Mouse (Mus musculus) right cerebral cortex, postnatal 4 days (tissue): ENCODE data around the gene Hexb.

Experiments used
- DNase-seq: peaks from one replicate; pipeline ENCODE4 v3.0.0-alpha.2; 2022

Hexb gene

DNA sequence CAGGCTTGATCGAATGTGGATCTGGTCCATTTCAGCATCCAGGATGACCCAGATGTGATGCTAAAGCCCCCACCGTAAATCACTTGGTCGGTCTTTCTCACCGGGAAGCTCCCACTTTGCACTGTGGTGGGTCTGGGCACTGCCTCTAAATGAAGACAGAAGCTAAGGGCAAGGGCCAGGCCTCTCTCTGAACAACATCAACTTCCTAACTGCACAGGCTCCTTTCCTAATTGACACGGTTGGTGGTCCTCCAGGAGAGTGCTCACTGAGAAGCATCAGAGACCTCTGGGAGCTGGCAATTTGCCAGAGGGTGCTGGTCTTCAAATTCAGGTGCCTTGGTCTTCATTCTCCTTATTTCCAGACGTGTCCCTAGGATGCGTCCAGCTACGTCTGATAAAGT lies 25.7 kb upstream of the Hexb start:
- no peak for DNase-seq

- DNase-seq: no peak
Observed at GRCm38 (mm10) chr13:97220022-97220421, 21.9 kb upstream of the Hexb start.

DNA sequence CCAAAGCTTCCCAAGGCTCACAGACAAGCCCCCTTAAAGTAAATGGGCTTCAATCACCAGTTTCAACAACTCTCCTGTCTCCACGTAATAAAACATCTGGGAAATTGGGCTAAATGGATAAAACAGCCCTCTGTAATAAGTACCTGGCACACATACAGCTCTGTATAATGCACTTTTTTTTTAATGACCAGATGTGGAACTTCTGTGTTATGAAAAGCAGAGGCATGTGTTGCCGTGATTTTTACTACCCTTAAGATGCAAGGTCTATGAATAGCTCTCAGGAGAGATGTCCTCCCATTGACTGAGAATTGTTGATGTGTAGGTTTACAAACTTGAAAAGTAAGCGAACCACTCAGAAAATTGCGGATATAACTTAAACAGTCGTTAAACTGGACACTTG lies 18.0 kb upstream of the Hexb start:
- no peak for DNase-seq

DNA sequence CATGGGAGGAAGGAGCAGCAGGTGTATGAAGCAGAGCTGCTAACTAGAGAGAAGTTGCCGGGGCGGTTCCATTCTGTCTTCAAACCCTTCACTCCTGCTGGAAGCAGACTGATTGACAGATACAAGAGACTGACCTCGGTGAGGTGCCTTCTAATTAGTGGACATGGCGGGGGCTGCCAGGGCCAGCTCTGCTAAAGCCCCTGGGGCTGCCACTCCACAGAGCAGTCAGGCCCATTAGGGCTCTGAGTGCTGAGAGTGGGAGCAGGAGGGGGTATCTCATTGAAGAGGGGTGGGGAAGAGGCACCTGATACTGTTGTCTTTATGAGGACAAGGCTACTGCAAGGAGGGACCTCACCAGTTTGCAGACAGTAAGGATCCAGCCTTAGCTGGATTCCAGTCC lies 17.4 kb upstream of the Hexb start:
- no peak for DNase-seq

DNA sequence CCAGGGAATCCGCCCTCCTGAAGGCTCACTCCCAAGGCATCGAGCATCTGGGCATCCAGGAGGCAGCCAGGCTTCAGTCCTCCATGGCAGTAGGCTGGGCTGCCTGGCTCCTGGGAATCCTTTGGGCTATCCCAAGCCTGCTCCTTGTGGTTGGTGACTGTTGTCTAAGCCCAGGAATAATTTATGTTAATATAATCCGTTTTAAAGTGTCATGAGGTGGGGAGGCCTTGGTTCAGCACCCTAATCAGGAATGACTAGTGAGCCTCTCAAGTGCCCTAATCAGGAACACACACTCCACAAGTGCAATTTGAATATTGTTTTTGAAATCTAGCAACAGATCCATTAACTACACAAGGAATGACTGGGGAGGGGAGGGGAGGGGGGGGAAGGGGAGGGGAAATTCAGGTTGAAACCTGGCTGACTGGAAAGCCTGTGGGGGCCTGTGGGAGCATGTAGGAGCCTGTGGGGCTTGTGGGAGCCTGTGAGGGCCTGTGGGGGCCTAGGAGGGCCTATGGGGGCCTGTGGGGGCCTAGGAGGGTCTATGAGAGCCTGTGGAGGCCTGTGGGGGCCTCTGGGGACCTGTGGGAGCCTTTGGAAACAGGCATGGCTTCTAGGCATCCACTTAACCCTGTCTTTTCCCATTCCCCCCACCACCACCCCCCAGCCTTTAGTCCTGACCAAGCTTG lies 16.6 kb upstream of the Hexb start:
- DNase-seq: no peak

DNA sequence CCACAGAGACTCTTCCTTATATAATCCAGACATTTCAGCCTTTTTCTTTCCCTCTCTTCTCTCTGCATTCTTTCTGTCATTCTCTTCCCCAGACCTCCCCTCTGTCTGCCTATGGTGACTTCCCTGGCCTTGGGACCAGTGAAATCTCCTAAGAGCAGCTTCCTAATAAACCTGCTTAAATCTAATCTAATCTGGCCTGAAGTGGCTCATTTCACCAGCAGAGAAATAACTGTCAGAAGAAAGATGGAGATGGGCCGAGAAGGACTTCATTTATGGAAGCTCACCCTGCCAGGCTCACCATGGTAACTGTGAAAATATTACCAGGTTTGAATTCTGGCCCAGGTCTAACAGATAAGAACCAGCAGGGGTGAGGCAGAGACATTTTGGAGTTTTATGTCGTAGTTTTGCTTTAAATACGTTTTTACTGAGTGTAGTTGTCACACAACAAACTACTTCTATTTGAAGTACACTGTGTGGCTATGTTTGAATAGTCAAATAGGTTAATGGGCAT lies 10.4 kb upstream of the Hexb start:
- no peak for DNase-seq

DNA sequence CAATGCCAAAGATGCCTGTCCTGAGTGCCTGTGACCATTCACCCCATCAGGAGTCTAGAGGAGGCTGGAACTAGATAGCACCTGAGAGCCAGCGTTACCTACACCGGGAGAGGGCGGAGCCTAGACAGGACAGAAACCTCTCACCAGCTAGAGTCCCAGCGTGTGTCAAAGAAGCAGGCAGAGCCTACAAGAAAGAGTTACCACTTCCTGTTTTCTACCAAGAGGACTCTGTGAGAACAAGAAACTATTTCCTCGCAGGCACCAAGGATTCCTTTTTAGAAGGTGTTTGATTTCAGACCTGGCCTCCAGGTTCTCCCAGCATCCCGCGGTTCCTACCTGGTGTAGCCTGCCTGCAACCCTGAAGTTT lies 9.9 kb upstream of the Hexb start:
- no peak for DNase-seq

DNA sequence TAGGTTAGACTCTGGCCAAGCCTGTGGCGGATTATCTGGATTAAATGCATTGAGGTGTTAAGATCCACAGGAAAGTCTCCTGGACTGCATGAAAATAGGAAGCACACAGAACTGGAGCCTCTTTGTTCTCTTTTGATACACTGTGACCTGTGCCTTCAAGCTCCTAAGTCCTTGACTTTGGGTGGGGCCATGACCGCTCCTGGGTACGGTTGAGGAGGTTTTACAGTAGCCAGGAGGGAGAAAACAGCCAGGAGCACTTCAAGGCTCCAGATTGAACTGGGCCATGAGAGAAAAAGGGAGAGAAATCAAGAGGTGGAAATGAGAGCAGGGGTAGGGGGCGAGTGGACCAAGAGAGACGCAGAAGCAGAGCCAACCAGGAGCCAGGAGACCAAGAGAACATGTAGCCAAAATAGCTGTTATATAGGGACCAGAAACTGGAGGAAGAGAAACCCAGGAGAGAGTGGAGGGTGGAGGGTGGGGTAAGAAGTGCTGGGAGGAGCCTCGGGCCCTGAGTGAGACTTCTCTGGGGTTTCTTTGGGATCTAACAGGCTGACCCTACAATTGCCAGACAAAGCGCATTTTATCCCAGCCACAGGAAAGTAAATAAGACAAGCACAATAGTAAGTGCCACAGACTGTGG lies 9.4 kb upstream of the Hexb start:
- no peak for DNase-seq

DNA sequence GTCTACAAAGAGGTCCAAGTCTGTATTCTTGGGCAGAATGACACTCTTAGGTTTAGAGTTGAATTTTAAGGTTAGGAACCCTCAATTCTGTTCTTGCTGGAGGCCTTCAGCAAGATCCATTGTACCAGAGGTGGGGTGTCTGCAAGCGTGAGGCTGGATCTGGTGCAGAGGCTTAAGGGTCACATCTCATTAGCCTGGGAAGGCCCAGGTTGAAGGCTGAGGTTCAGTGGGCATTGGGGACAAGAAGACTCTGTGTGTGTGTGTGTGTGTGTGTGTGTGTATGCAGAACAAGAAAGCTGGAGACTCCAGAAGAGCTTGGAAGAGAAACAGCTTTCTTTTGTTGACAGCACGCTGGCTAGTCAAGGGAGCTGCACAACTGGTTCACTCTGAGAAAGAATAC lies 7.9 kb upstream of the Hexb start:
- no peak for DNase-seq

- peak; percentile 90 for DNase-seq
Observed at GRCm38 (mm10) chr13:97205052-97205701, 7.0 kb upstream of the Hexb start.

DNA sequence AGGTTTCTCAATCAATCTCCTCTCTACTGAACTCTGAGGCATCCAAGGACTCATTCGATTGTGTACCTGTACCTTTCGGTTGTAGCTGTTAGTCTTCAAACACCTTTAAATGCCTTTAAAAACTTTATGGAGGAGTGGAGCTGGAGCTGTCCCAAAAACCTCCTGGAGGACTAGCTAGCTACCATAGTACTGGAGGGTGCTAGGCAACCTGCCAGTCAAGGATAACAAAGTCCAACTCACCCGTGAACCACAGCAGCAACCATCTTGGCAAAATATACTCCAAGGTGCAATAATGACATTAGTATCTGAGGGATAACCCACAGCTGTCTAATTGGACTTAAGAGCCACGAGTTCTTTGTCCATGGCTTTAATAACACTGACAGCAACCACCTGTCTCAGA lies 3.7 kb upstream of the Hexb start:
- no peak for DNase-seq

DNA sequence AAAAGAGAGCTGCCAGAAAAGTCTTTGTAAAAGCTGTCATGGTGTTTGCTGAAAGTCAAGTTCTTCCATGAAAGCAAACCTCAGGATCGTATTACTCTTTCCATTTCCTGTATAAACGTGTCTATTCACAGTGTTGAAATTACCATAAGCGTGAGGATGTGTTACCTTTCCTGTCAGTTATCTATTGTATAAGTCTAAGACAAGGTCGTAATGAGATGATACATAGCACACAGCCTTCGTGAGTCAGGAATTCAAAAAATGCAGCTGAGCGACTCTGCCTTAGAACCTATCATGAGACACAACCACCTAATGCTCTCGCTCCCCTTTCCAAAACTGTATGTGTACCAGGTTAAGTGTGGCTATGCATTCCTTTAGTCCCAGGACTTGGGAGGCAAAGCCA lies 2.9 kb upstream of the Hexb start:
- DNase-seq: no peak

GRCm38 (mm10) chr13:97199123-97199522 lies 966 bp upstream of the Hexb start:
- DNase-seq: no peak

- DNase-seq: no peak
Observed at GRCm38 (mm10) chr13:97196925-97197218, 1.3 kb downstream of the Hexb start.

- no peak for DNase-seq
Observed at GRCm38 (mm10) chr13:97196186-97196924, 1.8 kb downstream of the Hexb start.

DNA sequence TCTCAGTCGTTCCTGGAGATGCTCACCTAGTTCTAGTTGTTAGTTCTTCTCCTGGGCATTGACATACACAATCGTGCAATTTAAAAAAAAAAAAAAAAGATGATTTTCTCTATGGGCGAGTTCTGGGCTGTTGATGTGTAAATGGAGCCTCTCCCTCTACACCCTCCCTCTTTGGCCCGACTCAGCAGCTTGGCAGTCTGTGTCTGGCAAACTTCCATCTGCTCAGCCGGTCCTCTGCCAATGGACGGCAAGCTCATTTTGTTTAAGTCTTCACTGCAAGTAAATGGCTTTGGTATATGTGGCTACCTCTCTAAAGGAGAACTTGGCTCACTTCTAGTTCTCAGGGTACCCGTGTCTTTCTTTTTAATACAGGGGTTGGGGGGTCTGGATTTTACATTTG lies 4.7 kb downstream of the Hexb start:
- peak; percentile 68 for DNase-seq

DNA sequence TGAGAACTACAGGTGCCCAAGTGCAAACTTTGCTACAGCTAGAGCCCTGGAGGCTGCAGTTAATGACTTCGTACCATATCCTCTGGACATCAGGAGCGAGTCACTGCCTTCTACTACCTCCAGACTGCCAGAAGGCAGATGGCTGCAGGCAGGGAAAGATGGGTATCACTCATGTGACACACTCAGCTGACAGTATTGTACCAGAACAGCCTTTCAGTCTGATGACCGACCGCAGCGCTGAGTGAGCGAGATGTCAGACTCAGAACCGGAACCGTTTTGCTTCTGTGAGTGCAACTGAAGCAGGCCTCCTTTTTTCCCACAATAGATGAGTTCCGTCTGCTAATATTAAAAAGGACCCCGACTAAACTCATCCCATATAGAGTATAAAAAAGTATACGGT lies 5.5 kb downstream of the Hexb start:
- no peak for DNase-seq

DNA sequence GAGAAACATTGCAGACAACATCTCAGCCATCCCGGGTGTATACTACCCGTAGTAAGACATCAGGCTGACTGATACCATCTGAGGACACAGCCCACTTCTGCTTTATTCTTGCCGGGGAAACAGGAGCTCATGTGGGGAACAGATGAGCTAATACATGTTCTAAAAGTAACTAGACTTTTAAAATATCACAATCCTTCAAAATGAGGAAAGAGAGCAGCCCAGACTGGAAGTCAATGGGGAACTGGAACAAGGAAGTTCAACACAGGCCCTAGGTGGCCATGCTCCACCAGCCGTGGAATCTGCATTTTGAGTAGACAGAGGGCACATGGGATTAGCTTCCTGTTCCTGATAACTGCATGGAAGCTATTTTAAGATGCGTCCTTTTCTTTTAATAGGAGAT lies 10.5 kb downstream of the Hexb start:
- DNase-seq: no peak

DNA sequence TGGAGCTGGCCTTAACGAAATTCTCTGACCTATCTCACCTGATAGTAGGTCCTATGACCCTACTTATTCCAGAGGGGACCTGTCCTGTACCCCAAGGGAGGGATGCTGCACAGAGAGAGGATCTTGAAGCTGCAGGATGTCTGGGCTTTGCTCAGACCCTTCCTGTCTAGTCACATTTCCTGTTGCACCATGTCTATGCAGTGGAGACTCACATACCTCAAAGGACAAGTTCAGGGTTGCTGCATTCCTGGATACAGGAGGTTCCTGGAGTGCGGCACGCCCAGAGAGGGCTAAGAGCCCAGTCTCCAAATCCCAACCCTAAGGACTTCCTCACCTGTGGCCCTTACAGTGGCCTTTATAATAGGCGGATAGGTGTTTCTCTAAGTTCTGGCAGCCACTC lies 11.8 kb downstream of the Hexb start:
- no peak for DNase-seq

- DNase-seq: no peak
Observed at GRCm38 (mm10) chr13:97184656-97185055, 13.5 kb downstream of the Hexb start.

- DNase-seq: no peak
Observed at GRCm38 (mm10) chr13:97184168-97184567, 14.0 kb downstream of the Hexb start.

GRCm38 (mm10) chr13:97182821-97183220 lies 15.3 kb downstream of the Hexb start:
- DNase-seq: no peak

DNA sequence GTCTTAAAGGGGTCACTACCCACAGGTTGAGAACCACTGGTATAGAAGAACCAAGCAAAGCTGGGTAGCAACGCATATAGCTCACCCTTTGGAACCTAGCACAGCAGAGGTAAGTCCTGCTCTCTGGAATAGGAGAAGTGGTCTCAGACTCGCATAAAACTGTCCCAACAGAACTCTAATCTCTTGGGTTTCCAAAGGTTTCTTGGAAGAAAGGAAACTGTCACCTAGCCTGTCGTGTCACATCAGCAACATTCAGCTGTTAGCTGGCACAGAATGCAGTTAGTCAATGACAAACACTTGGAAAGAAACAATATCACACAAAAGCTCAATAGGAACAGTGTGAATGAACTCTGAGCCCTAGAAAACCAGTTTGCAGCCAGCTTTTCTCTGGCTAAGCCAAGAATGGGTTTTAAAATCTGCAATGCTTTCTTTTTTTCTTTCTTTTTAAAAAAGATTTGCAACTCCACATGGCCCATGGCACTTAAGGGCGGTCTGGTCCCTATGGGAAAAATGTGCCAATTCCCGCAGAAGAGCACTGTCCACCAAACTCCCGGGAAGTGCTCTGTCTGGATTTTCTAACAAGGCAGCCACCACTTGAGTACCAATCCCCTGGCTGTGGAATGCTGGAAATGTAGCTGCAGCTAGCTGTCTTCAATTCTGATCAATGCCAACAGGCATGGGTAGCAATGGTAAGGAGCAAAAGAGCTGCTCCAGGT lies 17.9 kb downstream of the Hexb start:
- DNase-seq: no peak
